Mouse (Mus musculus): Measurements from ENCODE around the gene Nod1. TPM values are rescaled to one million over a fixed set of nuclear protein-coding genes. Genes with fewer than 3 reads are reported as not detected.

Nod1 gene
- polyA plus RNA-seq, 1 experiment from 2014 or later, result 2.1 TPM

- ATAC-seq (ENCODE audit: low FRiP score) (no peak), DNase-seq (ENCODE audit: low spot score, missing footprints) (no peak)
- no peaks in the 10 kb centered on the region for H3K36me3 ChIP-seq (ENCODE audit: control insufficient read depth, insufficient read depth, low read length)
- no peak overlapping the region for H3K4me2 ChIP-seq
- H3K9me3 ChIP-seq (ENCODE audit: control insufficient read depth, low read length), result no peaks in the 10 kb centered on the region
- WGBS, result 80% methylated on average over 7 of the region's 7 CpGs
- H3K4me1 ChIP-seq (ENCODE audit: control insufficient read depth, insufficient read depth, low read length), result no peaks in the 10 kb centered on the region
- H3K27ac ChIP-seq (ENCODE audit: low read depth, low read length), result no peak overlapping the region
- no peak overlapping the region for H3K4me3 ChIP-seq (ENCODE audit: low read depth, low read length)
- H3K9ac ChIP-seq (ENCODE audit: low read length), result no peak overlapping the region
- peaks cover 6% of the 10 kb centered on the region; the same call in 1 of the 2 replicates for H3K27me3 ChIP-seq (ENCODE audit: control insufficient read depth, insufficient read depth, low read length)
These were observed 32.3 kb downstream of the Nod1 start for GRCm38 (mm10) chr6:54940126-54940525.

- Histone ChIP-seq H3K27me3 (ENCODE audit: control insufficient read depth, insufficient read depth, low read length) (peaks cover 6% of the 10 kb centered on the region; the same call in 1 of the 2 replicates), H3K9me3 (ENCODE audit: control insufficient read depth, low read length) (no peaks in the 10 kb centered on the region), H3K4me3 (ENCODE audit: low read depth, low read length) (no peak overlapping the region), H3K4me2 (no peak overlapping the region), H3K27ac (ENCODE audit: low read depth, low read length) (no peak overlapping the region), H3K36me3 (ENCODE audit: control insufficient read depth, insufficient read depth, low read length) (no peaks in the 10 kb centered on the region), H3K9ac (ENCODE audit: low read length) (no peak overlapping the region), H3K4me1 (ENCODE audit: control insufficient read depth, insufficient read depth, low read length) (no peaks in the 10 kb centered on the region)
- ATAC-seq (ENCODE audit: low FRiP score) (no peak), DNase-seq (ENCODE audit: low spot score, missing footprints) (no peak)
- 80% methylated on average over 4 of the region's 4 CpGs for whole genome bisulfite sequencing
These were observed 32.8 kb downstream of the Nod1 start for GRCm38 (mm10) chr6:54939631-54940030.

- Histone ChIP-seq H3K9ac (ENCODE audit: low read length) (no peak overlapping the region), H3K36me3 (ENCODE audit: control insufficient read depth, insufficient read depth, low read length) (no peaks in the 10 kb centered on the region), H3K27ac (ENCODE audit: low read depth, low read length) (no peak overlapping the region), H3K9me3 (ENCODE audit: control insufficient read depth, low read length) (no peaks in the 10 kb centered on the region), H3K4me3 (ENCODE audit: low read depth, low read length) (no peak overlapping the region), H3K4me2 (no peak overlapping the region), H3K4me1 (ENCODE audit: control insufficient read depth, insufficient read depth, low read length) (no peaks in the 10 kb centered on the region), H3K27me3 (ENCODE audit: control insufficient read depth, insufficient read depth, low read length) (no peaks in the 10 kb centered on the region)
- WGBS, result 83% methylated on average over 2 of the region's 2 CpGs
- DNase-seq (ENCODE audit: low spot score, missing footprints) (no peak), ATAC-seq (ENCODE audit: low FRiP score) (no peak)
These were observed 35.9 kb downstream of the Nod1 start for GRCm38 (mm10) chr6:54936496-54936895.

DNA sequence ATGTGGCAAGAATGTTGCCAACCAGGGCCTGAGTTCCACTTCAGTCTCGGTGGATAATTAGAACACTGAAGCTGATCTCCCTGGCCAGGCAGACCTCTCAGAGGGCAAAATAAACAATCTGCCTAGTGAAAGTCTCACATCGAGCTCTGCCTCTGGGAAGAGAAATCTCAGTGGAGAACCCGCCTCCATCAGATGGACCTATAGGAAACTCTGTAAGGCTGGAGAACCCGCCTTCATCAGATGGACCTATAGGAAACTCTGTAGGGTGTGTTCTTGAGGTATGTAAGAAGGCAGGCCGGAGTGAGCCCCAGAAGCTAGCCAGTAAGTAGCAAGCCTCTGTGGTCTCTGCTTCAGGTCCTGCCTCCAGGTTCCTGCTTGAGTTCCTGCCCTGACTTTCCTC is 37.5 kb downstream of the Nod1 start:
- Histone ChIP-seq H3K36me3 (ENCODE audit: control insufficient read depth, insufficient read depth, low read length) (no peaks in the 10 kb centered on the region), H3K27ac (ENCODE audit: low read depth, low read length) (no peak overlapping the region), H3K4me3 (ENCODE audit: low read depth, low read length) (no peak overlapping the region), H3K4me2 (no peak overlapping the region), H3K27me3 (ENCODE audit: control insufficient read depth, insufficient read depth, low read length) (no peaks in the 10 kb centered on the region), H3K9me3 (ENCODE audit: control insufficient read depth, low read length) (no peaks in the 10 kb centered on the region), H3K9ac (ENCODE audit: low read length) (no peak overlapping the region), H3K4me1 (ENCODE audit: control insufficient read depth, insufficient read depth, low read length) (no peaks in the 10 kb centered on the region)
- DNase-seq (ENCODE audit: low spot score, missing footprints) (no peak), ATAC-seq (ENCODE audit: low FRiP score) (no peak)
- 79% methylated on average over 5 of the region's 5 CpGs for WGBS

GRCm38 (mm10) chr6:54934313-54934712 is 38.1 kb downstream of the Nod1 start:
- Histone ChIP-seq H3K9ac (ENCODE audit: low read length) (no peak overlapping the region), H3K9me3 (ENCODE audit: control insufficient read depth, low read length) (no peaks in the 10 kb centered on the region), H3K4me3 (ENCODE audit: low read depth, low read length) (no peak overlapping the region), H3K27me3 (ENCODE audit: control insufficient read depth, insufficient read depth, low read length) (no peaks in the 10 kb centered on the region), H3K4me1 (ENCODE audit: control insufficient read depth, insufficient read depth, low read length) (no peaks in the 10 kb centered on the region), H3K27ac (ENCODE audit: low read depth, low read length) (no peak overlapping the region), H3K36me3 (ENCODE audit: control insufficient read depth, insufficient read depth, low read length) (no peaks in the 10 kb centered on the region), H3K4me2 (no peak overlapping the region)
- DNase-seq (ENCODE audit: low spot score, missing footprints) (no peak), ATAC-seq (ENCODE audit: low FRiP score) (no peak)
- WGBS, result 93% methylated on average over 8 of the region's 8 CpGs

DNA sequence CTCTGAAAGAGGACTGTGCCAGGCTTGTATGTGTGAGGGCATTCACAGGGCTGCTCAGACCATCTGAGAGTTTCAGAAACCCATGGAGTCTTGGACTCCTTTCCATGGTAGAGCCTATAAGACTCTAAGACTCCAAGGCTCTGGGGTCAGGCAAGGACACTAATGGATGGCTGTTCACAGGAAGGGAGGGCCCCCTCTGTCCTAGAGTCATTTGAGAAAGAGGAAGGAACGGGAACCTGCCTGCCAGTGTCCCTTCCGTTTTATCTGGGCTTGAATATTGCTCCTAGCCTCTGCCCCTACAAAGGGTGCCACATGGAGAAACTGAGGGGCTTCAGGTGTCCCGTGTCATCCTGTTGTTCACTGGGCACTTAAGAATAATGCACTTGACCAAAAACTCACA is 38.5 kb downstream of the Nod1 start:
- no peaks in the 10 kb centered on the region for H3K36me3 ChIP-seq (ENCODE audit: control insufficient read depth, insufficient read depth, low read length)
- DNase-seq (ENCODE audit: low spot score, missing footprints) (no peak), ATAC-seq (ENCODE audit: low FRiP score) (no peak)
- H3K4me3 ChIP-seq (ENCODE audit: low read depth, low read length), result no peak overlapping the region
- H3K9ac ChIP-seq (ENCODE audit: low read length), result no peak overlapping the region
- H3K4me1 ChIP-seq (ENCODE audit: control insufficient read depth, insufficient read depth, low read length), result no peaks in the 10 kb centered on the region
- 85% methylated on average over 3 of the region's 3 CpGs for WGBS
- H3K27me3 ChIP-seq (ENCODE audit: control insufficient read depth, insufficient read depth, low read length), result no peaks in the 10 kb centered on the region
- no peak overlapping the region for H3K4me2 ChIP-seq
- no peak overlapping the region for H3K27ac ChIP-seq (ENCODE audit: low read depth, low read length)
- no peaks in the 10 kb centered on the region for H3K9me3 ChIP-seq (ENCODE audit: control insufficient read depth, low read length)

DNA sequence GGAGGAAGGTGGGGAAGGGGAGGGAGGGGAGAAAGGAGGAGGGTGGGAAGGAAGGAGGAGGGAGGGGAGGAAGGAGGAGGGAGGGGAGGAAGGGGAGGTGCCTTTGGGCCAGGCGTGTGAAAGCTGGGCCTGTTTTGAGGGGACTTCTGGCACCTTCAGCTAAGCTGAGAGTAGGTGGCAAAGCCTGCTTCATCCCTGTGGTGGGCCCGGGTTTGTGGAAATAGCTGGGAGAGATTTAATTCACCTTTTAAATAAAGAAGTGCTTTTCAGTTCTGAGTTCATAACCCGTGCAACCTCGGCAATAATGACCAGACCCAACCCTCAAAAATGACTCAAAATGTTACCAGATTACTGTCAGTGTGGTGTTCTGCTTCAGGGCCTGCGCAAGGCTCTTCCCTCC is 39.2 kb downstream of the Nod1 start:
- no peak for DNase-seq (ENCODE audit: low spot score, missing footprints)

DNA sequence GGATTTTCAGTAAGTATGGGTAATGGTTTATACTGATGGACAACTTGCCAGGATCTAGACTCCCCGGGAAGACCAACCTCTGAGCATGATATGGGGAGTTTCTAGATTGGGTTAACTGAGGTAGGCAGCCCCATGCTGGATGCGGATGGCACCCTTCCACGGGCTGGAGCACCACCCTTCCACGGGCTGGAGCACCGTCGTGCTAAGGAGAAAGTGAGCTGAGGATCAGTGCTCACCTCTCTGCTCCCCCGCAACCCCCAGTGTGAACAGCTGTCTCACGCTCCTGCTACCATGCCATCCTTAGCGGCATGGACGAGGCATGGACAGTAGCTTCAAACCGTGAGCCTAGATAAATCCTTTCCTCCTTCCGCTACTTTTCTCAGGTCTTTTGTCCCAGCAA is 39.9 kb downstream of the Nod1 start:
- no peak overlapping the region for H3K4me3 ChIP-seq (ENCODE audit: low read depth, low read length)
- no peak overlapping the region for H3K4me2 ChIP-seq
- H3K27ac ChIP-seq (ENCODE audit: low read depth, low read length), result no peak overlapping the region
- H3K4me1 ChIP-seq (ENCODE audit: control insufficient read depth, insufficient read depth, low read length), result no peaks in the 10 kb centered on the region
- WGBS, result 92% methylated on average over 12 of the region's 12 CpGs
- DNase-seq (ENCODE audit: low spot score, missing footprints) (no peak), ATAC-seq (ENCODE audit: low FRiP score) (no peak)
- H3K9me3 ChIP-seq (ENCODE audit: control insufficient read depth, low read length), result no peaks in the 10 kb centered on the region
- H3K36me3 ChIP-seq (ENCODE audit: control insufficient read depth, insufficient read depth, low read length), result no peaks in the 10 kb centered on the region
- H3K9ac ChIP-seq (ENCODE audit: low read length), result no peak overlapping the region
- no peaks in the 10 kb centered on the region for H3K27me3 ChIP-seq (ENCODE audit: control insufficient read depth, insufficient read depth, low read length)

More for the DNA sequence above, 39.2 kb downstream of the Nod1 start:
- Histone ChIP-seq H3K27me3 (ENCODE audit: control insufficient read depth, insufficient read depth, low read length) (no peaks in the 10 kb centered on the region), H3K9ac (ENCODE audit: low read length) (no peak overlapping the region), H3K4me2 (no peak overlapping the region), H3K9me3 (ENCODE audit: control insufficient read depth, low read length) (no peaks in the 10 kb centered on the region), H3K4me1 (ENCODE audit: control insufficient read depth, insufficient read depth, low read length) (no peaks in the 10 kb centered on the region), H3K27ac (ENCODE audit: low read depth, low read length) (no peak overlapping the region), H3K4me3 (ENCODE audit: low read depth, low read length) (no peak overlapping the region), H3K36me3 (ENCODE audit: control insufficient read depth, insufficient read depth, low read length) (no peaks in the 10 kb centered on the region)
- 78% methylated on average over 5 of the region's 5 CpGs for WGBS
- no peak for ATAC-seq (ENCODE audit: low FRiP score)

DNA sequence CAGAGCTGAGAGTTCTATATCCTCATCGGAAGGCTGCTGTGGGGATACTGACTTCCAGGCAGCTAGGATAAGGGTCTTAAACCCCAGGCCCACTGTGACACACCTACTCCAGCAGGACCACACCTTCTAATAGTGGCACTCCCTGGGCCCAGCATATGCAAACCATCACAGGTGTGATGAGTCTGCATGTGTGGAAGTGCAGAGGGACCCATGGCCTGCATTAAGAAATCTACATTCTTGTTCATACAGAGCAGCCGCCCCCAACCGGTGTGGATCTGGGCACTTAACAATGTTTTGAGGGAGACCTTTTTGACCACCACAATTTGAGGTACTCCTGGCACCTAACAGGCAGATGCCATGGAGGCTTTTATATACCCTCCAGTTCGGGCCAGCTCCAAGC is 40.8 kb downstream of the Nod1 start:
- H3K9ac ChIP-seq (ENCODE audit: low read length), result no peak overlapping the region
- no peak overlapping the region for H3K27ac ChIP-seq (ENCODE audit: low read depth, low read length)
- ATAC-seq (ENCODE audit: low FRiP score) (no peak), DNase-seq (ENCODE audit: low spot score, missing footprints) (no peak)
- 93% methylated on average over 4 of the region's 4 CpGs for WGBS
- H3K4me3 ChIP-seq (ENCODE audit: low read depth, low read length), result no peak overlapping the region
- H3K9me3 ChIP-seq (ENCODE audit: control insufficient read depth, low read length), result no peaks in the 10 kb centered on the region
- no peaks in the 10 kb centered on the region for H3K4me1 ChIP-seq (ENCODE audit: control insufficient read depth, insufficient read depth, low read length)
- H3K4me2 ChIP-seq, result no peak overlapping the region
- no peaks in the 10 kb centered on the region for H3K27me3 ChIP-seq (ENCODE audit: control insufficient read depth, insufficient read depth, low read length)
- H3K36me3 ChIP-seq (ENCODE audit: control insufficient read depth, insufficient read depth, low read length), result no peaks in the 10 kb centered on the region

DNA sequence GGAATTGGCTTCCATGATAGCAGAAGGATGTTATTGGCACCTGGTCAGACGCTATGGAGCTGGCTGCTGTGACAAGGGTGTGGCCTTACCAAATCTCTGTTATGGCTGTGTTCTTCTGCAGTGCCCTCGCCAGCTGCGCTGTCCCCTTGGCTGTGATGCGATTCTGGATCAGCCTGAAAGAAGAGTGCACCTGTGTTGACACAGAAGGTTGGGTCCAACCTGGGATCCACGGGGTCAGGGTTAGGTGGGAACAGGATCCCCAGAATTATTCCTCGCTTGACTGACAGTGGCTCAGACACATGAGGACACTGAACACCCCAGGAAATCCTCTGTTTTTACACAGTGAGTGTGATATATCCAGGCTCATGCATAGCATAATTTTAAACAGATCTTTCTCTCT is 44.5 kb downstream of the Nod1 start:
- no peak overlapping the region for H3K9ac ChIP-seq (ENCODE audit: low read length)
- H3K36me3 ChIP-seq (ENCODE audit: control insufficient read depth, insufficient read depth, low read length), result no peaks in the 10 kb centered on the region
- no peak overlapping the region for H3K4me3 ChIP-seq (ENCODE audit: low read depth, low read length)
- H3K4me1 ChIP-seq (ENCODE audit: control insufficient read depth, insufficient read depth, low read length), result no peaks in the 10 kb centered on the region
- H3K27me3 ChIP-seq (ENCODE audit: control insufficient read depth, insufficient read depth, low read length), result no peaks in the 10 kb centered on the region
- H3K9me3 ChIP-seq (ENCODE audit: control insufficient read depth, low read length), result no peaks in the 10 kb centered on the region
- WGBS, result 88% methylated on average over 6 of the region's 6 CpGs
- no peak for DNase-seq (ENCODE audit: low spot score, missing footprints)
- ATAC-seq (ENCODE audit: low FRiP score), result no peak
- H3K27ac ChIP-seq (ENCODE audit: low read depth, low read length), result no peak overlapping the region
- H3K4me2 ChIP-seq, result no peak overlapping the region
